Comparison of ENCODE assay signal across 11 mouse cellular contexts in genomic region chr13:92828820-92829219, GRCm38 (mm10). TPM values are rescaled to one million over a fixed set of nuclear protein-coding genes. Genes with fewer than 3 reads are reported as not detected.
DNase-seq lines count a peak whose midpoint lies in the region; ATAC-seq lines count a peak whose summit lies in the region.
"Had no signal": no experiment of that assay in that cellular context is flagged by ENCODE, and none has a peak within 500 bp of the region (broad histone marks: within the 10 kb centered on the region; RNA-seq: fewer than 3 reads in every experiment).

No protein-coding gene starts in this region.

- no peak overlapping the region for H3K27ac ChIP-seq in limb, embryonic 12.5 days
- H3K27ac ChIP-seq in limb, embryonic 10.5 days, result no peak overlapping the region
- no peak overlapping the region for H3K27ac ChIP-seq in brown adipose tissue, adult 24 weeks (replicated peaks; ENCODE audit: low read depth, low read length)

- H3K4me2 ChIP-seq in limb, embryonic 12.5 days, result 0 out of 2 replicates have a peak overlapping the region, but pooled peaks have one; percentile 6

- no peak overlapping the region for H3K9ac ChIP-seq in limb, embryonic 12.5 days (replicated peaks)

- H3K27me3 ChIP-seq in limb, embryonic 12.5 days, result no peaks in the 10 kb centered on the region
- H3K27me3 ChIP-seq in limb, embryonic 10.5 days (ENCODE audit: low read depth, poor library complexity, severe bottlenecking), result no peaks in the 10 kb centered on the region

- H3K36me3 ChIP-seq in limb, embryonic 12.5 days, result no peaks in the 10 kb centered on the region
- H3K36me3 ChIP-seq in limb, embryonic 10.5 days, result no peaks in the 10 kb centered on the region

- ATAC-seq in limb, embryonic 12.5 days (ENCODE audit: insufficient number of reproducible peaks, insufficient read depth, low FRiP score, low TSS enrichment, low read depth), result no peak
- peak; percentile 71 for ATAC-seq in megakaryocyte progenitor cell, adult 5-6 weeks (replicated peaks; ENCODE audit: poor library complexity)
- ATAC-seq: lung, postnatal 0 days had no signal

- H3K4me3 ChIP-seq in limb, embryonic 12.5 days (replicated peaks), result no peak overlapping the region
- no peak overlapping the region for H3K4me3 ChIP-seq in limb, embryonic 10.5 days
- H3K4me3 ChIP-seq in brown adipose tissue, adult 24 weeks (ENCODE audit: insufficient read depth, low read depth, low read length), result peak overlapping the region; percentile 39; the same call in 1 of the 2 replicates

- 58% methylated on average over 10 of the region's 10 CpGs for whole genome bisulfite sequencing in limb, embryonic 12.5 days
- WGBS in limb, embryonic 10.5 days, result 69% methylated on average over 10 of the region's 10 CpGs

- peak; percentile 13 for DNase-seq in gastrocnemius, postnatal 10 days
- DNase-seq in gastrocnemius, adult 8-10 months (ENCODE audit: low spot score in 2 of 2), result no peak
- no peak for DNase-seq in limb, embryonic 10.5 days (ENCODE audit: low spot score)
- no peak for DNase-seq in Muller cell, postnatal 12 days (ENCODE audit: inconsistent ontology term)
- DNase-seq in embryo, embryonic 10 days (ENCODE audit: low spot score), result no peak
- DNase-seq: adrenal gland, adult 2 months; retina, postnatal 1 day had no signal

- no peaks in the 10 kb centered on the region for H3K9me3 ChIP-seq in limb, embryonic 12.5 days
- H3K9me3 ChIP-seq in limb, embryonic 10.5 days (replicated peaks), result no peaks in the 10 kb centered on the region

- no peaks in the 10 kb centered on the region for H3K4me1 ChIP-seq in limb, embryonic 12.5 days (replicated peaks)
- H3K4me1 ChIP-seq in limb, embryonic 10.5 days, result no peaks in the 10 kb centered on the region
- no peaks in the 10 kb centered on the region for H3K4me1 ChIP-seq in brown adipose tissue, adult 24 weeks (ENCODE audit: control insufficient read depth, insufficient read depth, insufficient read length, low read length)

RNA-seq across cellular contexts. Expression of gene Mtx3, which starts 15.7 kb away (rescaled TPM):
- 10 to 100 TPM in 1 of 2 experiments, 1 to 10 TPM in 1; 8.1 to 12.0 TPM for total RNA-seq in gastrocnemius, postnatal 10 days (2021)
- 1 to 10 TPM; 2.4 to 3.6 (median 3.3) TPM for total RNA-seq in gastrocnemius, adult 8-10 months (2022)
- 4.9 and 5.4 TPM in 2 replicates for polyA plus RNA-seq in limb, embryonic 12.5 days (2016; fragmentation: Nextera tagmentation; extraction: Ambion mirVana)
- 3.4 and 3.7 TPM in 2 replicates for polyA plus RNA-seq in limb, embryonic 10.5 days (2016; fragmentation: Nextera tagmentation; extraction: Ambion mirVana)
- polyA plus RNA-seq in brown adipose tissue, adult 24 weeks (2012; ENCODE audit: insufficient read depth, insufficient read length, missing spikeins), result 14.0 and 19.6 TPM in 2 replicates
- total RNA-seq in megakaryocyte progenitor cell, adult 5-6 weeks (2015), result 6.5 and 10.8 TPM in 2 replicates
- total RNA-seq in megakaryocyte progenitor cell, adult 5-6 weeks (2017), result 7.1 and 9.6 TPM in 2 replicates

RNA-seq across cellular contexts. Expression of gene Thbs4, which starts 34.2 kb away (rescaled TPM):
- 100 to 1,000 TPM; 129 to 131 TPM for total RNA-seq in gastrocnemius, postnatal 10 days (2021)
- total RNA-seq in gastrocnemius, adult 8-10 months (2022), result 10 to 100 TPM; 26.9 to 99.8 (median 59.9) TPM
- polyA plus RNA-seq in limb, embryonic 12.5 days (2016; fragmentation: Nextera tagmentation; extraction: Ambion mirVana), result 2.9 and 4.1 TPM in 2 replicates
- 1.2 TPM in 2 replicates for polyA plus RNA-seq in limb, embryonic 10.5 days (2016; fragmentation: Nextera tagmentation; extraction: Ambion mirVana)
- polyA plus RNA-seq in brown adipose tissue, adult 24 weeks (2012; ENCODE audit: insufficient read depth, insufficient read length, missing spikeins), result 0.71 and 2.7 TPM in 2 replicates
- total RNA-seq in megakaryocyte progenitor cell, adult 5-6 weeks (2015), result not detected in 2 replicates
- total RNA-seq in megakaryocyte progenitor cell, adult 5-6 weeks (2017), result 0.30 TPM in 1 of 2 replicates, not detected in the other

Comparison
In these comparisons a context has a peak if more than half of its experiments do, and no peak if none do; other contexts are left out.
1. RNA of gene Thbs4, which starts 34.2 kb away (total RNA-seq): 129 to 131 TPM in gastrocnemius, postnatal 10 days and 26.9 to 99.8 TPM in gastrocnemius, adult 8-10 months; 0.30 TPM in megakaryocyte progenitor cell, adult 5-6 weeks; every median in the first group is over 10 times any median in the second.